Mouse (Mus musculus) fat pad, adult 2 months (tissue): ENCODE data around the gene Hist1h2af.
"Not testable (repeated sequence)": the region's sequence is repeated elsewhere in the genome, so short reads cannot be mapped to it uniquely, and the experiment has no call there.

Experiments used
- DNase-seq: peaks from one replicate; pipeline ENCODE4 v3.0.0-alpha.2; 2011; ENCODE audit warnings: low read depth, low spot score; ENCODE audit errors: extremely low read depth

Hist1h2af gene

DNA sequence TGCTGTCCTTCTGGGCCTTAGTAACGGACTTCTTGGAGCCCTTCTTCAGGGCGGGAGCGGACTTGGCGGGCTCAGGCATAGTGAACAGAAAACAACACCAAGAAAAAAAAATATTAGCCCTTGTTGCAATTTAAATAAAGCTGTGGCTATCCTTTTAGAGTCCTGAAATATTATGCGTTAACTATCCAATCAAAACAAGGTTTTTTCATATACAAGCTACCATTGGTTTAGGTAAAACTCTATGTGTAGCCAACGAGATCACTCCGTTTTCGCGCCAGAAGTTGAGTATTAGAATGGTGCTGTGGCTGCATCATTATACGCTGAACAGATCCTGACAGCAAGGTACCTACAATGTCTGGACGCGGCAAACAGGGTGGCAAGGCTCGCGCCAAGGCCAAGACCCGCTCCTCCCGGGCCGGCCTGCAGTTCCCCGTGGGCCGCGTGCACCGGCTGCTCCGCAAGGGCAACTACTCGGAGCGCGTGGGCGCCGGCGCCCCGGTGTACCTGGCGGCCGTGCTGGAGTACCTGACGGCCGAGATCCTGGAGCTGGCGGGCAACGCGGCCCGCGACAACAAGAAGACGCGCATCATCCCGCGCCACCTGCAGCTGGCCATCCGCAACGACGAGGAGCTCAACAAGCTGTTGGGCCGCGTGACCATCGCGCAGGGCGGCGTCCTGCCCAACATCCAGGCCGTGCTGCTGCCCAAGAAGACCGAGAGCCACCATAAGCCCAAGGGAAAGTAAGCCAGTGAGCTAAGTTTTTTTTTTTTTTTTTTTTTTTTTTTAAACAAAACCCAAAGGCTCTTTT, at the start of gene Hist1h2af:
Gene Hist1h2af (plus strand): TSS at position 347 of the 808 bp plus-strand sequence.
- DNase-seq = not testable (repeated sequence)

- DNase-seq = no peak
These were observed 48.4 kb upstream of the Hist1h2af start for GRCm38 (mm10) chr13:23485271-23485670.

- no peak for DNase-seq
These were observed 45.0 kb upstream of the Hist1h2af start, which contains the start of gene Btn2a2 for GRCm38 (mm10) chr13:23488400-23489322. Btn2a2 (minus strand) TSS chr13:23488857.

GRCm38 (mm10) chr13:23490863-23491262, 42.8 kb upstream of the Hist1h2af start:
- DNase-seq = no peak

DNA sequence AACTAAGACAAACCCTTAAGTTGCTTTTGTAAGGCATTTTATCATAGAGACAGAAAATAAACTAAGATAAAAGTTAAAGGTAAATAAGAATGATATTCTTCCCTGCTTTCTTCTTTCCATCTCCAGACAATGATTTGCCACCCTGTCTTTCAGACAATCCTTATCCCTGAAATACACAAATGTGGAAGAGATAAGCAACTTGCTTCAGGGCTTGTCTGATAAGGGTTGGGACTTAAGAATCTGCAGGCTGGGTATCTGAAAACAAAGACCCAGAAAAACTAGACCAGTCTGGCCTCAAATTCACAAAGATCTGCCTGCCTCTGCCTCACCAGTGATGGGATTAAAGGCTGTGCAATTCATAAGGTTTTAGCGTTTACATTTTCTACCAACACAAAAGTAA, 42.4 kb upstream of the Hist1h2af start:
- no peak for DNase-seq

DNA sequence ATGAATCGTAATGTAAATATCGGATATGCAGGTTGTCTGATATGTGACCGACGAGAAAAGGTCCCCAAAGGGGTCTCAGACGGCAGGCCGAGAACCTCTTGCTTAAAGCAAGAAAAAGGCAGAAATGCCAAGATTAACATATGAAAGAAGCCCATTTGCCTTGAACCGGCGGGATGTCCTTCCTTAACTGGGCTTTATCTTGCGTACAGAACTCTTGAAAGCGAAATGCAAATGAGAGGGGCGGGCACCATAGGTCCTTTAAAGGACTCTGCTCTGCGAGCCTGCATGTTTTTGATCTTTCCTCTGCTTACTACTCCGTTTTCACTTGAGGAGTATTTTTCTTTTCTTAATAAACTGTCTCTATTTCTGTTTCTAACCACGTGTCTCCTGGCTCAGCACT, 41.7 kb upstream of the Hist1h2af start:
- DNase-seq = no peak

DNA sequence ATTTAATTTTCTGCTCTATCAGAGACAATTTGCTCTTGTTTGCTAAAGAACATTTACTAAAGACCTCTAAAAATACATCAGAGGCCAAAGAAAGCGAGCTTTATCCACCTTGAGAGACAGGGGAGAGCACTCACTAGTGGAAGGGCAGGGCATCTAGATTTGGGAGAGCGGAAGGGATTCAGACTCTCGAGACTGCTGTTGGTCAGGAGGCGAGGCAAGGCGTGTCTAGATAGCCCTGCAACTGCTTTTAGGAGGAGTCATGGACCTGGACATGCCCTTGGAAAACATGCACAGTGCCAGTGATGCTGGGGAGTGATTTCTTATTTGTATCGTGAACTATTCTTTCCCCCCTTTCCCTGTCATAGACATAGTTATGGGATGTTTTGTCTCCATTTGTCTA, 38.2 kb upstream of the Hist1h2af start:
- no peak for DNase-seq

DNA sequence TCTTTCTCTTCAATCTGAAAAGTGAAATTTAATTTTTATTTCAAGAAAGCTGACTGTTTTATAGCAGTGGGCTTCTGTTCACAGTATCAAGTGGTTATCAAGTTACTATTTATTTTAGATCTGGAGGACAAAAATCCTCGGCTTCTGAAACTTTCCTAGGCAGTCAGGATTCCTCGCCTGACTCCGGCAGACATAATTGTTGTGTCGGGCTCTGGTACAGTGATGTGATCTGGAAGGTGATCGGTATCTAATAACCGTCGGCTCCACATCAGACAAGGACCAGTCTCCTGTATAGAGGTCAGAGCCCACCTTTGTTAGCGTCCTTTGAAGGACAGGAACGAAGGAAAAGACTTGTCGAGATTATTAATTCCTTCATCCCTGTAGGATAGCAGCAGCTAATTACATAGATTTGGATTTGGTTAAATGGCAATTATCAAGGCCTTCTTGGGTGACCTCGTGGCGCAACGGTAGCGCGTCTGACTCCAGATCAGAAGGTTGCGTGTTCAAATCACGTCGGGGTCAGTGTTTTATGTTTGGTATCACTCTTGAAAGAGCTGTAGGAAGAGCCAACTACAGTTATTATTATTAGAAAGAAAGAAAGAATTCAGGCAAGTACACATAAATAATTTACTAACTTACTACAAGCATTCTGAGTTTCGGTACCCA, 35.9 kb upstream of the Hist1h2af start:
- DNase-seq = no peak

DNA sequence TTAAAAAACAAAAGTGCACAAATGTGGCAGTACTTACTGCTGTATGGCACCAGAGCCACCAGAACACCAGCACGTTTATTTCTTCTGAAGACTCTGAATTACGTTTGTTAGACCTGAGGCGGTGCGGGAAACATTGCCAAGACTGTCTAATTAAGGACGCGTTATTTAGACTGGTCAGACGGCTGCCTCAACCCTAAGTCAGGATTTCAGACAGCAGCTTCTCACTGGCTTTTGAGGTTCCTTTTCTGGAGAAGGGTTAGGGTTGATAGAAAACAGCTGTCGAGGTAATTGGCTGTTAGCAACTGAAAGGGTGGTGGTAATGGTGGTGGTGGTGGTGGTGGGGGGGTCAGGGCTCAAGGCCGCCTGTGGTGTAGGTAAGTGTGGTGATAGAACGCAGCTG, 35.1 kb upstream of the Hist1h2af start:
- DNase-seq = no peak

DNA sequence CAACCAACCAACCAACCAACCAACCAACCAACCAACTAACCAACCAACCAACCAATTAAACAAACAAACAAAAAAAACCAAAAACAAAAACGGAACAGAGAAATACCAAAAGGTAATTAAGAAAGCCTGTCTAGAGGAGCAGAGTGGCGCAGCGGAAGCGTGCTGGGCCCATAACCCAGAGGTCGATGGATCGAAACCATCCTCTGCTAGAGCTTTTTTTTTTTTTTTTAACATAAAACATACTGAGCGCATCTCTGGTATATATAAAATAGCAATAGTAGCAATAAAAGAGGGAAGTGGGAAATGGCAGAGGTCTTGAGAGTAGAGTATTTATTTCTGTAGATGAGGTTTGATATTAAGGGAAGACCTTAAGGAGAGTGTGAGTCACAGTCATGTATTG, 33.8 kb upstream of the Hist1h2af start:
- DNase-seq = no peak

DNA sequence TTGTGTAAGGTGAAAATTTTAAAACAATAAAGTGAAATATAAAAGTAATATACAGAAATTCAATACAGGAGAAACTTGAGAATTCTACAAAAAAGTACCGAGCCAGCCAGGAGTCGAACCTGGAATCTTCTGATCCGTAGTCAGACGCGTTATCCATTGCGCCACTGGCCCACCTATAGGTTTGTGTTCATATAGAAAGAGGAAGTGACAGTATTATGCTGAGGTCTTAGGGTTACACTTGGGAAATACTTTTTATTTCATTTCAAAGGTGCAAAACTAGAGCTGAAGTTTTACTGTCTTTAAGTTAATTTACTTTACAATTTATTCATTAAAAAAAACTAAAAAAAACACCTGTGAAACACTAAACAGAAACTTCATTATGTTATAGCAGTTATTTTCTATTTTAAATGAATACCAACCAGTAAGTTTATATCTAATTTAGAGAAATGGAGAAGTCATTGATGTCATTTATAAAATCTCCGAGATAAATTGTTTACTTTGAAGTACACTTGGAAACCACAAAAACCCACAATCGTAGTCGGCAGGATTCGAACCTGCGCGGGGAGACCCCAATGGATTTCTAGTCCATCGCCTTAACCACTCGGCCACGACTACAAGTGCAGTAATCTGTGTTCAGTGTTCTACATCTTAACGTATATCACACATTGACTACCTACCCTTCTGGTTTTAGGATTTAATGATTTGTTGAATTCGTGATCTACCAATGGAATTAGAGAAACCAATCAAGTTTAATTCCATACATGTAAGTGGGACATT, 33.1 kb upstream of the Hist1h2af start:
- no peak for DNase-seq

- no peak for DNase-seq
These were observed 32.2 kb upstream of the Hist1h2af start for GRCm38 (mm10) chr13:23501511-23501910.

- DNase-seq = no peak
These were observed 31.6 kb upstream of the Hist1h2af start for GRCm38 (mm10) chr13:23502031-23502567.

GRCm38 (mm10) chr13:23502916-23503315, 30.8 kb upstream of the Hist1h2af start:
- no peak for DNase-seq

DNA sequence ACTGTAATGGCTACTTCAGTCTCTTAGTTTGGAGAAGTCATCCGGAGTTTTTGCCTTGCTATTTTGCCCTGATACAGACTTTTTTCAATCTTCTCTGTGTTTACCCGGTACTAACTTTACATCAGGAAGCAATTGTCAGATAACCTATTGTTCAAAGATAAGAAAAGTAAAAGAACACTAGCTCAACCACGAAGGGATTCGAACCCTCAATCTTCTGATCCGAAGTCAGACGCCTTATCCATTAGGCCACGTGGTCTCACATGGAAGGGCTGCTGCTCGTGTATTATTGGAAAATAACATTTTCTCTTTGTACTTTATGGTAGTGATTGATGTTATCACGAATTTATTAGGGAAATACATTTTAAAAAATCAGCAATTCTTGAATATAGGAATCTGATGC, 29.9 kb upstream of the Hist1h2af start:
- DNase-seq = no peak

- no peak for DNase-seq
These were observed 27.9 kb upstream of the Hist1h2af start for GRCm38 (mm10) chr13:23505662-23506345.

GRCm38 (mm10) chr13:23506351-23506750, 27.4 kb upstream of the Hist1h2af start:
- no peak for DNase-seq

- no peak for DNase-seq
These were observed 26.7 kb upstream of the Hist1h2af start for GRCm38 (mm10) chr13:23506819-23507515.

DNA sequence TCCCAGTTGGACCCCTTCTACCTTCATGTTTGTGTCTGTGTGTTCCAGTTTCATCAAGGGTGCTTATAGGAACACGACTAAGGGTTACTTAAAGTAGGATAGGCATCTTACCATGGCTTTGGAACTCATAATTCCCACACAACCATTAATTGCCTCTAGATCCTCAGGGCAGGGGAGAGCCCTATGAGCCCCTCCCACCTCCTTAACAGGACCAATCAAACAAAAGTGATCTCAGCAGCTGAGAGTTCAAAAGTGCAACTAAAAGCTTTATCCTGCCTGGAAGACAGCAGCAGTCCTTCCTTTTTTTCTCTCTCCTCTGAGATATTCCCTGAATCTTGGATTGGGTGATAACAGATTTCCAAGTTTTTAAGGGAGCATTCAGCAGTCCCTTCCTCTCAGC, 23.6 kb upstream of the Hist1h2af start:
- no peak for DNase-seq
